Mouse (Mus musculus): Measurements from ENCODE around the gene Aoc2. TPM values are rescaled to one million over a fixed set of nuclear protein-coding genes. Genes with fewer than 3 reads are reported as not detected.
"Not testable (repeated sequence)": the region's sequence is repeated elsewhere in the genome, so short reads cannot be mapped to it uniquely, and the experiment has no call there.

Gene Aoc2
- polyA plus RNA-seq, 1 experiment from 2014 or later: 0.43 TPM

DNA sequence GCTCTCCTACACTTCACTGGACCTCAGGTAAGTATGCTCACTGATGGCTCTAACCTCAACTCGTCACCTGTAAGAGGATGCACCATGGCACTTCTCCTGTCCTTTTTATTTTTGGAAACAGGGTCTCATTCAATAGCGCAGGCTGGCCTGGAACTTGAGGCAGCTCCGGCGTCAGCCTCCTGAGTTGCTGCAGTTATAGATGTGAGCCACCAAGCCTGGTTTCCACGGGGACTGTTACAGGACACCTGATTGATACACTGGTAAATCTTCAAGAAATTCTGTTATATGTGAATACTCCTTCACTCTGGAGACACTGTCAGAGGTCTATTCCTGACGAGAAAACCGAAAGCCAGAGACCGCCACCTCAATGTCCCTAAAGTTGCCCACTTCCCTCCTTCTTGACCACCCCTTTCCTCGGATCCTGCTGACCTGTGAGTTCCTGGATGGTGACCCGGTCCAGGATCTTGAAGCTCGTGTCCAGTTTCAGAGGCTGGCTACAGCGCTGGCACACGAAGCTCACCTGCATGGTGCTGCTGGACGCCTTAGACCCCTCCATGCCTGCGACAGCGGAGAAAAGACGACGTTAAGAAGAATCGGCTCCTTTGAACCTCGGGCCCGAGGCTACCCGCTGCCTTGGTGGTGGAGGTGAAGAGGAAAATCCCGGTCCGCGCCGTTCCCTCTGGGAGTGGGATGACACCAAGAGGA is 23.4 kb upstream of the Aoc2 start:
- H3K79me2 ChIP-seq (ENCODE audit: inconsistent target): peaks cover 56% of the 10 kb centered on the region
- H3K36me3 ChIP-seq (ENCODE audit: inconsistent target): peaks cover 36% of the 10 kb centered on the region
- peak overlapping the region; percentile 100 for H3K4me3 ChIP-seq (ENCODE audit: inconsistent target)
- WGBS (ENCODE audit: missing documents): 9% methylated on average over 23 of the region's 26 CpGs
- peak overlapping the region; percentile 59 for H3K27ac ChIP-seq

DNA sequence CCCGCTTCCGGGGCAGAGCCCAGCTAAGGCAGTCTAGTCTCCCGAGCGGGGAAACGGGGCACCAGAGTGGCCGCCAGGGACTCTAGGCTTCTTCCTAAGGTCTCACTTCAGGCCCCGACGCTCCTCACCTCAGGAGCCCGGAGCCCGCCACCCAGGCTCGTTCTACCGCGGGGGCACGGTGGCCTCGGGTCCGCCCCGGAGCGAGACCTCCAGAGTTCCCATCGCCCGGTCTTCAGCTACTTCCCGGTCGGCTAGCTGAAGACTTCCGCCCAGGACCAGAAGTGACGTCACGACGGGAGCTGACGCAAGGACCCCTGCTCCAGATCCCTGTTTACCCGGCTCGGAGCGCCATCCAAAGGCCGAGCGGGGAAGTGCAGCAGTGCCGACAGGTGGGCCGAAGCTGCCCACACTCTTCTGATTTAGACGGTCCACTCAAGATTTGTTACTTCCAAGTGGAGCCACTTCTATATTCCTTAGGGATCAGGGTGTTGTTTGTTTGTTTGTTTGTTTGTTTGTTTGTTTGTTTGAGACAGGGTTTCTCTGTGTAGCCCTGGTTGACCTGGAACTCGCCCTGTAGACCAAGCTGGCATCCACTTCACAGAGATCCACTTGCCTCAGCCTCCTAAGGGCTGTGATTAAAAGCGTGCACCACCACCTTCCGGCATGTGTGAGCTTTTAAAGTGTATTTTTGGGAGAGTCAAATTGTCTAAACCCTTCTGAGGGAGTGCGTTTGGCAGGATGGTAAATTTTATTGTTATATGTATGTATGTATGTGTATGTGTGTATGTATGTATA is 22.7 kb upstream of the Aoc2 start, which contains the start of gene Becn1:
Gene Becn1, minus strand, starts transcription at position 283 of the 795 bp plus-strand sequence.
- Histone ChIP-seq H3K4me3 (ENCODE audit: inconsistent target) (peak within 1 kb of the TSS; percentile 100), H3K27ac (peak within 1 kb of the TSS; percentile 59), H3K79me2 (ENCODE audit: inconsistent target) (peaks cover 49% of the 10 kb centered on the region), H3K36me3 (ENCODE audit: inconsistent target) (peaks cover 28% of the 10 kb centered on the region)
- 8% methylated on average over 39 of the region's 39 CpGs for WGBS (ENCODE audit: missing documents)

DNA sequence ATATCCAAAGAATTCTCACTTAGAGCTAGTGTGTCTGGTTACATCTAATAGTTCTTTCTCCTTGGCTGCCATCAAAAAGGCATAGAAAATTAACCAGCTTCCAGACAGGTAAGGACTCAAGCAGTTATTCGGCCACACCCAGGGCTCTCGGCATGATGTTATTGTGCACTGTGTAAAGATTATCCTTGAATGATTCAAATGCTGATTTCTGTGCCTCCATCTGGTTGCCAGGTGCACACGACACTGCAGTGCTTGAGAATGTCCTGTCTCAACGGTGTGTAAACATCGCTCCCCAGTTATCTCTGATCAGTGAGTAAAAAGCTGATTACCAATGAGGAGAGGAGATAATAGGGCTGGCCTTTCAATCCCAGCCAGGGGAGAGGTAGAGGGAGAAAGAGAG is 17.1 kb upstream of the Aoc2 start:
- H3K36me3 ChIP-seq (ENCODE audit: inconsistent target): no peaks in the 10 kb centered on the region
- no peak overlapping the region for H3K4me3 ChIP-seq (ENCODE audit: inconsistent target)
- no peaks in the 10 kb centered on the region for H3K79me2 ChIP-seq (ENCODE audit: inconsistent target)
- no peak overlapping the region for H3K27ac ChIP-seq
- WGBS (ENCODE audit: missing documents): 61% methylated on average over 5 of the region's 5 CpGs

DNA sequence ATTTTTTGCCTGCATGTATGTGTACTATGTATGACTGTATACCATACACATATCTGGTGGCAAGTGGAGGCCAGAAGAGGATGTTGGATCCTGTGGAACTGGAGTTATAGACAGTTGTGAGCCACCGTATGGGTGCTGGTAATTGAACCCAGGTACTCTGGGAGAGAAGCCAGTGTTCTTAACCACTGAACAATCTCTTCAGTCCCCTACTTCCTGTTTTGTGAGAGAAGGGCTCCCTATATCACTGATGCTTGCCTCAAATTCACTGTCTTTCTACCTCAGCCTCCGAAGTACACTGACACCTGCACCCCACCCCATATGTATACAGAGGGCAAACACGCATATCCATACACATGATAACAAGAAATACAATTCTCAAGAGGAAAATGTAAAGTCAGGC is 13.8 kb upstream of the Aoc2 start:
- Histone ChIP-seq H3K79me2 (ENCODE audit: inconsistent target) (no peaks in the 10 kb centered on the region), H3K4me3 (ENCODE audit: inconsistent target) (no peak overlapping the region), H3K27ac (no peak overlapping the region), H3K36me3 (ENCODE audit: inconsistent target) (no peaks in the 10 kb centered on the region)
- WGBS (ENCODE audit: missing documents): 69% methylated on average over 3 of the region's 3 CpGs

DNA sequence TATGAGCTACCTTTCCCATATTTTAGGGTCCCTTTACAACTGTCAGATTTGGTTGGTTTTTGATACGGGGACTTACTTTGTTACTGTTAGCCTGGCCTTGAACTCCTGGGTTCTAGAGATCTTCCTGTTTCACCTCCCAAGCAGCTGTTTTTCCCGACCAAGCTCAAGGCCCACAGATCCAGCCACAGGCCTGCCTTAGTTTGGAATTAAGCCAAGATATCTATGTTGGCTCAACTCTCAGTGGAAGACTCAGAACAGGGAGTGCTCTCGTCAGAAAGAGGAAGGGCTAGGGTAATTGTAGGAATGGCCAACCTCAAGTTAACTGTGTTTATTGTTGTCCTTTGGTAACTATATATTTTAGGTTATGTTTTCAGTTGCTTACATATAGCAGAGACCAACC is 12.7 kb upstream of the Aoc2 start:
- Histone ChIP-seq H3K4me3 (ENCODE audit: inconsistent target) (no peak overlapping the region), H3K27ac (no peak overlapping the region), H3K79me2 (ENCODE audit: inconsistent target) (peaks cover 10% of the 10 kb centered on the region), H3K36me3 (ENCODE audit: inconsistent target) (no peaks in the 10 kb centered on the region)
- WGBS (ENCODE audit: missing documents): 51% methylated on average over 3 of the region's 3 CpGs

DNA sequence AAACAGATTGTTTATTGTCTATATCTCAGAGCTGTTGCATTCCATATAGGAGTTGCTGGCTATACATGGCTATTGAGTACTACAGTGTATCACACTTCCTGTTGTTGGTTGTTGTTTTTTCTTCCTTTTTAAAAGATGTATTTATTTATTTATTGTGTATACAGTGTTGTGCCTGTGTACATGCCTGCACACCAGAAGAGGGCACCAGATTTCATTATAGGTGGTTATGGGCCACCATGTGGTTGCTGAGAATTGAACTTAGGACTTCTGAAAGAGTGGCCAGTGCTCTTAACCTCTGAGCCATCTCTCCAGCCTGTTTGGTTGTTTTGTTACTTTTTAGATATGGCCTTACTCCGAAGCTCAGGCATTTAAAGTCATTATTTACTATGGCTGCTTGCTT is 10.3 kb upstream of the Aoc2 start:
- peaks cover 31% of the 10 kb centered on the region for H3K79me2 ChIP-seq (ENCODE audit: inconsistent target)
- H3K36me3 ChIP-seq (ENCODE audit: inconsistent target): peaks cover 9% of the 10 kb centered on the region
- 94% methylated on average over 1 of the region's 1 CpGs for WGBS (ENCODE audit: missing documents)
- no peak overlapping the region for H3K27ac ChIP-seq
- no peak overlapping the region for H3K4me3 ChIP-seq (ENCODE audit: inconsistent target)

DNA sequence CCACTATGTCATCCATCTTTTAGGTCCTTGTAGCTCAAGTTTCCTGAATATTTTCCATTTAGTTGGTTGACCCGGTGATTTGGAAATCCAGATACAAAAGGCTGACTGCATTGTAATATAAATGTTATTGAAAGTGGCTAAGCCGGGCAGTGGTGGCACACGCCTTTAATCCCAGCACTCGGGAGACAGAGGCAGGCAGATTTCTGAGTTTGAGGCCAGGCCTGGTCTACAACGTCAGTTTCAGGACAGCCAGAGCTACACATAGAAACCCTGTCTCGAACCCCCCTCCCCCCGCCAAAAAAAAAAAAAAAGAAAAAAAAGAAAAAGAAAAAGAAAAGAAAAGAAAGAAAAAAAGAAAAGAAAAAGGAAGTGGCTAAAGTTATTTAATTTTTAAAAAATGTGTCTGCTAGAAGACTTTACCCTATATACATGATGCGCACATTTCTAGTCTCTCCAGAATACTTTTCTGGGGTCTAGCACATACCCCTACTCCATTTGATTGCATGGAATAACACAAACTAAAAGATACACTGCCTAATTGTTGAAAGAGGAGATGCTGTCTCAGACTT is 9.7 kb upstream of the Aoc2 start:
- Histone ChIP-seq H3K4me3 (ENCODE audit: inconsistent target) (peak overlapping the region; percentile 97), H3K27ac (peak overlapping the region; percentile 65)
- WGBS (ENCODE audit: missing documents): 91% methylated on average over 5 of the region's 8 CpGs

DNA sequence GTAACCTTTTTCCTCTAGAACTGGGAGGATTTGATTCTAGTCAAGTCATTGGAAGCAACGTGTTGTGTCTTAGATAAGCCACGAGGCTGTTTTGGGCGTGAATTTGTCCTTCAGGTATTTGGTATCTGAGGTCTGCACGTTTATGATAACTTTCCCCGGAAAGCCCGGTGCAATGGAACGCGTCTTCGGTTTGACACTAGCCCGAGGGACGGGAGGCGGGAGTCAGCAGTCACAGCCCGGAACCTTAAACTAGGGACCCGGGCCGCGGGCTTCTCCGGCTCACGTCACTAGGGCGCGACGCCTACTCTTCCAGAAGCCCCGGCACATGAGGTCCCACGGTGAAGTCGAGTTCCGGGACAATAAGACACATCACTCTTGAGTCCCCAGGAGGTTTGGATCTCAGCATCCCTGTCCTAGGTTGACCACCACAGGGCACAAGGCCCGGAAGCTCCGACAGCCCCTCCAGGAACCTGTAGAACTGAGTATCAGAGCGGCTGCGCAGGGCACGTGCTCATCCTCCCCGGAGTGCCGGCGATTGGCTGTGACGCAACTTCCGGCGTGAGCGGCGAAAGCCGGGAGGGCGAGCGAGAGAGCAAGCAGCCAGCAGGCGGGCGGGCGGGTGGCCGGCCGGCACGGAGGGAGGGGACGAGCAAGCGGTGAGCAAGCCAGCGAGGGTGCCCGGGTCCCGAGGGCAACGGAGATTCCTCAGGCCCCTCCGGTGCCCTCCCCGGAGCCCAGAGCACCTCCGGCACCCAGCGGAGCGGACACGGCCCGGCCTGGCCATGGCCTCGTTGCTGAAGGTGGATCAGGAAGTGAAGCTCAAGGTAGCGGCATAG is 9.0 kb upstream of the Aoc2 start, which contains the start of gene Psme3:
Gene Psme3, plus strand, starts transcription at position 549 of the 836 bp plus-strand sequence.
- H3K27ac ChIP-seq: peak within 1 kb of the TSS; percentile 65
- WGBS (ENCODE audit: missing documents): under 1% methylated on average over 54 of the region's 62 CpGs
- peaks cover 22% of the 10 kb centered on the region for H3K36me3 ChIP-seq (ENCODE audit: inconsistent target)
- peaks cover 31% of the 10 kb centered on the region for H3K79me2 ChIP-seq (ENCODE audit: inconsistent target)
- H3K4me3 ChIP-seq (ENCODE audit: inconsistent target): peak within 1 kb of the TSS; percentile 97

More for the DNA sequence above, 9.7 kb upstream of the Aoc2 start:
- H3K36me3 ChIP-seq (ENCODE audit: inconsistent target): peaks cover 15% of the 10 kb centered on the region
- peaks cover 31% of the 10 kb centered on the region for H3K79me2 ChIP-seq (ENCODE audit: inconsistent target)

DNA sequence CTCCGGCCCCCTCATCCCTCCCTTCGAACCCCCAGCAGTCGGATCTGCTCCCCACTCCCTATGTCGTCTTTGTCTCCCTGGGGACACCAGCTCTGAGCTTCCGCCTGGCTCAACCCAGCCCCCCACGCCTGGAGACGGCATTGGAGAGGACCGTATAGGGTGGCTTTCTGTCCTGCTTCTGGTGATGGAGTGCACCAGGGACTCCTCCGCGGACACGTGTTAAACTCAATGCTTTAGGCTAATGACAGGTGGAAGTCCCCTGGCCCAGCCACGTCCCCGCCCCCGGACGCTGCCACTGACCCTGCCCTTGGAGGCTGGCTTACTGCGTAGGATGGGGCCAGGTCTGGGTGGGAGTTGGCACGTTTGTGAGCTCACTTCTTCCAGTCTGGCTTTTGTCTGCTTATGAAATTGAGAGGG is 8.4 kb upstream of the Aoc2 start:
- Histone ChIP-seq H3K4me3 (ENCODE audit: inconsistent target) (peak overlapping the region; percentile 97), H3K36me3 (ENCODE audit: inconsistent target) (peaks cover 29% of the 10 kb centered on the region), H3K79me2 (ENCODE audit: inconsistent target) (peaks cover 31% of the 10 kb centered on the region), H3K27ac (peak overlapping the region; percentile 32)
- WGBS (ENCODE audit: missing documents): 2% methylated on average over 16 of the region's 17 CpGs

DNA sequence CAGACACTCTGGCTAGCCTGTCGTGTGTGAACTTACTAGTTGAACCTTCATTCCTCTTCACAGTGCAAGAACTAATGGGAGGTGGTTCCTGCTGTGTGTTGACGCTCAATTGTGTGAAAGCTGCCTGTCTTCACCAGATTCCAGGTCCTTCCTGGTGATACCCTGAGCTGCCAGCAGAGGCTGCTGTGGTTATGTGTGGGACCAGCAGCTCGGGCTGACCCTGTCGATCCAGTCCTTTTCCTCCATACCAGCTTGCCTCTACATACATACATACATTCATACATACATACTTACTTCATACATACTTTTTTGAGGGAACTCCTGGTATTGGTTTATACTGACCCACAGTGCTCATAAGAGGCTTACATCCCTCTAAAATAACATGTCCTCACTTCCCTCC is 1.3 kb upstream of the Aoc2 start:
- peaks cover 65% of the 10 kb centered on the region for H3K36me3 ChIP-seq (ENCODE audit: inconsistent target)
- peaks cover 6% of the 10 kb centered on the region for H3K79me2 ChIP-seq (ENCODE audit: inconsistent target)
- H3K4me3 ChIP-seq (ENCODE audit: inconsistent target): no peak overlapping the region
- no peak overlapping the region for H3K27ac ChIP-seq
- WGBS (ENCODE audit: missing documents): 34% methylated on average over 4 of the region's 4 CpGs

DNA sequence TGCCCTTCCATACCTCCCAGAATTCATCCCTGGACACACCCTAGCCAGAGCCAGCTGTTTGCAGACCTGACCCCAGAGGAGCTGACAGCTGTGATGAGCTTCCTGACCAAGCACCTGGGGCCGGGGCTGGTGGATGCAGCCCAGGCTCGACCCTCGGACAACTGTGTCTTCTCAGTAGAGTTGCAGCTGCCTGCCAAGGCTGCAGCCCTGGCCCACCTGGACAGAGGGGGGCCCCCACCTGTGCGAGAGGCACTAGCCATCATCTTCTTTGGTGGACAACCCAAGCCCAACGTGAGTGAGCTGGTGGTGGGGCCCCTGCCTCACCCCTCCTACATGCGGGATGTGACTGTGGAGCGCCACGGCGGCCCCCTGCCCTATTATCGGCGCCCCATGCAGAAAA is 338 bp downstream of the Aoc2 start:
- H3K4me3 ChIP-seq (ENCODE audit: inconsistent target); H3K79me2 ChIP-seq (ENCODE audit: inconsistent target); H3K27ac ChIP-seq: not testable (repeated sequence)
- WGBS (ENCODE audit: missing documents): 96% methylated on average over 9 of the region's 11 CpGs
- H3K36me3 ChIP-seq (ENCODE audit: inconsistent target): peaks cover 49% of the 10 kb centered on the region

DNA sequence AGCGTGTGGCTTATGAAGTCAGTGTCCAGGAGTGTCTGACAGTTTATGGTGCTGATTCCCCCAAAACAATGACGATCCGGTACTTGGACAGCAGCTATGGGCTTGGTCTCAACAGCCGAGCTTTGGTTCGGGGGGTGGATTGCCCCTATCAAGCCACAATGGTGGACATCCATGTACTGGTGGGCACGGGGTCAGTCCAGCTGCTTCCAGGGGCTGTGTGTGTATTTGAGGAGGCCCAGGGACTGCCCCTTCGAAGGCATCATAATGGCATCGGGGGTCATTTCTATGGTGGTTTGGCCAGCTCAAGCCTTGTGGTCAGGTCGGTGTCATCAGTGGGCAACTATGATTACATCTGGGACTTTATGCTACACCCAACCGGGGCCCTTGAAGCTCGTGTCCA is 1.3 kb downstream of the Aoc2 start:
- H3K4me3 ChIP-seq (ENCODE audit: inconsistent target): no peak overlapping the region
- 94% methylated on average over 11 of the region's 11 CpGs for WGBS (ENCODE audit: missing documents)
- no peak overlapping the region for H3K27ac ChIP-seq
- H3K36me3 ChIP-seq (ENCODE audit: inconsistent target): peaks cover 40% of the 10 kb centered on the region
- no peaks in the 10 kb centered on the region for H3K79me2 ChIP-seq (ENCODE audit: inconsistent target)

DNA sequence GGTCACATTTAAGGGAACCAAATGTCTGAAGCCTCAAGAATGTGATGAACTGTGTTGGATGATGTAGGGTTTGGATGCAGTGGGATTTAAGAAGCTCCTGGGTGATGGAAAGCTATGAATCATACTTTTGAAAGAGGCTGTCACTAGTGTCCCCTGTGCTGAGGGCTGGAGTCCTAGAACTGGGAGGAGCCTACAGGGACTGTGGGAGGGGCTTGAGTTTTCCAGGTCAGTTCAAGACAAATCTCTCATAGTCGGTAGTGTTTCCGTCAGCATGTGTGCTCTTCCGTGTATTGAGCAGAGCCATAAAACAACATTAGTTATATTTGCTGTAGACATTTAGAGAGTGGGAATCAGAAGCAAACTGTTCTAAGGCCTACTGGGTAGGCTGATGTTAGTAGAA is 2.4 kb downstream of the Aoc2 start:
- Histone ChIP-seq H3K79me2 (ENCODE audit: inconsistent target) (no peaks in the 10 kb centered on the region), H3K36me3 (ENCODE audit: inconsistent target) (peaks cover 28% of the 10 kb centered on the region), H3K4me3 (ENCODE audit: inconsistent target) (no peak overlapping the region), H3K27ac (no peak overlapping the region)
- 74% methylated on average over 3 of the region's 3 CpGs for WGBS (ENCODE audit: missing documents)

DNA sequence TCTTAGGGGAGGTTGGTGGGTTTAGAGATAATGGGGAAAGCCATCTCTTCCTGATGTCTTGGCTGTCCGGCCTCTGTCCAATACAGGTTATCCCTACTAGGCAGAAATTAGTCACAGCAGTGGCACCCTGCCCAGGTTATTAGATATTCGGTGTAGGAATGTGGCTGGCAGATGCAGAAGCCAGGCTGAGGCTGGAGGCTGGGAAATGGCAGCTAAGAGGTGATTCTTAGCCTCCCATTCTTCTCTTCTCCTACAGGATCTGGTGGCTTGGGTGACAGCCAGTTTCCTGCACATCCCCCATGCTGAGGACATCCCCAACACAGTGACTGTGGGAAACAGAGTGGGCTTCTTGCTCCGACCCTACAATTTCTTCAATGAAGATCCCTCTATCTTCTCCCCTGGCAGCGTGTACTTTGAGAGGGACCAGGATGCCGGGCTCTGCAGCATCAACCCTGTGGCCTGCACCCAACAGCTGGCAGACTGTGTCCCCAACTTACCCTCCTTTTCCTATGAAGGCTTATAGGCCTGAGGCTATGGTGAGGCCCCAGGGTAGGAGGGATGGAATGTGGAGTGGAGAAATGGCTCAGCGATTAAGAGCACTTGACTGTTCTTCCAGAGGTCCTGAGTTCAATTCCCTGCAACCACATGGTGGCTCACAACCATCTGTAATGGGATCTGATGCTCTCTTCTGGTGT is 4.2 kb downstream of the Aoc2 start:
- Histone ChIP-seq H3K79me2 (ENCODE audit: inconsistent target) (no peaks in the 10 kb centered on the region), H3K36me3 (ENCODE audit: inconsistent target) (peaks cover 10% of the 10 kb centered on the region; the same call in 1 of the 2 replicates), H3K4me3 (ENCODE audit: inconsistent target) (no peak overlapping the region), H3K27ac (no peak overlapping the region)
- WGBS (ENCODE audit: missing documents): 90% methylated on average over 6 of the region's 6 CpGs
